Mouse (Mus musculus) left cerebral cortex, postnatal 36 days (tissue): ENCODE data around the gene Cntn5. TPM values are rescaled to one million over a fixed set of nuclear protein-coding genes. Genes with fewer than 3 reads are reported as not detected.

Source experiments
- DNase-seq, 2 experiments: peaks; one replicate each; pipeline ENCODE4 v3.0.0; 2021 to 2022; ENCODE audit warnings: low spot score in 2 of 2, mixed read lengths in 1 of 2
- intact Hi-C: fragments of 180-260 bp; cut with DNase I; formaldehyde crosslinking; loops from one replicate; pipeline ENCODE4 v1.15.1; 2025
- total RNA-seq, 2 experiments: library from RNA; stranded (reverse); gene quantifications; 2 replicates each; pipeline ENCODE4 v1.2.3; 2021

The Cntn5 gene
- total RNA-seq, 2 experiments from 2014 or later = 19.1 to 25.3 TPM

DNA sequence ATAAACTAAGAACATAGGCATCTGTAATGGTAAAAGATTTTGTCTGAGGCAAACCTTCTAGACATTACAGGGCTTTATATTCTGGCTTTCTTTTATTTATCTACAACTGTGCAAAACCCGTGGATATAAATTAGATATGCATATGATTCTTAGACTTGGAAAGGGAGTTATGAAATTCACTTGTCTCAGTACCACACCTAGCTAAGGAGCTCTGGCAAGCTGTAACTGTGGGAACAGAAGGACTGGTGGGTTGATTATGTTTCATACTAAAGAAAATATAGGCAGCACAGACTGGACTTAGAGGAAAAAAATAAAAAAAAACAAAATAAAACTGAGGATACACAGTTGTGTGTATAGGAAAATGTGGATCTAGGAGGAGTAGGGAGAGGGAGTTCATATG, 1084.6 kb downstream of the Cntn5 start:
- intact Hi-C loops = no loop called here
- no peak for DNase-seq

DNA sequence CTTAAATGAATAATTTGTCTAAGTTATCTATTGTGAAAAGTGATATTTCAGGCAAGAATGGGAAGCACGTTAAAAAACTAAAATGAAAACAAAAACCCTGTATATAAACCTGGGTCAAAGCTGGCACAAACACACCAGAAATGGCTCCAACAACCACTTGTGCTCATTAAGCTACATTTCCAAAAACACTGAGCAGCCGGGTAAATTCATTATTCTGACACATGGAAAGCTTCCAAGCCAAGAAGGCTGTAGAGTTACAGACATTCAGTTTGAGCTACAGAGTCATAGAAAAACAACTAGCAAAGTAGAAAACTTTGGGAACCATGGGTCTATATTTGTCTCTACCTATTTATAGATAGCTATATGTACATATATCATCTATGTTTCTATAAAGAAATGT, 1087.1 kb downstream of the Cntn5 start:
- no peak for DNase-seq
- intact Hi-C loops = no loop called here

DNA sequence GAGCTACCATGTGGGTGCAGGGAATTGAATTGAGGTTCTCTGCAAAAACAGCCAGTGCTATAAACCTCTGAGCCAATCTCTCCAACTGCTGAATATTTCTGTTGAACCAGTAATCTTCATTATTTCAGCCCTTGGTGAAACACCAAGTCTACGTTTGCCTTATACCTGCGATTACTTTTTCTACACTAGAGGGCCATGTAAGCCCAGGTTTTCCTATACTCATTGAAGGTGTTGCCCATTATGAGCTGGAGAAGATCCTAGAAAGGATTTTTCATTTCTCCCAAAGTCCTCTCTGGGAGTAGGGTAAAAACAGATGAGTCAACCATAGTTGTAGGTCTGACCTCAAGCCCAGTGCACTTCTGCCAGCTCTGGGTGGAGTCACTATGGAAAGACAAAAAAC, 1105.0 kb downstream of the Cntn5 start:
- intact Hi-C loops = no loop called here
- DNase-seq = no peak

DNA sequence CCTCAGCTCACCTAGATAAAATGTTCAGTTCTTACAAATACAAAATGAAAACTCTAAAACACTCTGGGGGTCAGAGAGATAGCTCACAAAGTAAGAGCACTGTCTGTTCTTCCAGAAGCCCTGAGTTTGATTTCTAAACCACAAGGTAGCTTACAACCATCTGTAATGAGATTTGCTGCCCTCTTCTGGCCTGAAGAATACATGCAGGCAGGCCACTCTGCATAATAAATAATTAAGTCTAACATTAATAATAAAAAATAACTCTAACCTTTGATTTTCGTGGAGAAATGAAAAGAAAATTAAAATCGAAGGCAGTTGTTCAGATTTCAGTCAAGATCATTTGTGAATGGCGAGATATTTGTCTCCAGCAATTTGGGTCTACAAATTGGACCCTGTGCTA, 1120.9 kb downstream of the Cntn5 start:
- DNase-seq = no peak
- intact Hi-C loops = no loop called here

DNA sequence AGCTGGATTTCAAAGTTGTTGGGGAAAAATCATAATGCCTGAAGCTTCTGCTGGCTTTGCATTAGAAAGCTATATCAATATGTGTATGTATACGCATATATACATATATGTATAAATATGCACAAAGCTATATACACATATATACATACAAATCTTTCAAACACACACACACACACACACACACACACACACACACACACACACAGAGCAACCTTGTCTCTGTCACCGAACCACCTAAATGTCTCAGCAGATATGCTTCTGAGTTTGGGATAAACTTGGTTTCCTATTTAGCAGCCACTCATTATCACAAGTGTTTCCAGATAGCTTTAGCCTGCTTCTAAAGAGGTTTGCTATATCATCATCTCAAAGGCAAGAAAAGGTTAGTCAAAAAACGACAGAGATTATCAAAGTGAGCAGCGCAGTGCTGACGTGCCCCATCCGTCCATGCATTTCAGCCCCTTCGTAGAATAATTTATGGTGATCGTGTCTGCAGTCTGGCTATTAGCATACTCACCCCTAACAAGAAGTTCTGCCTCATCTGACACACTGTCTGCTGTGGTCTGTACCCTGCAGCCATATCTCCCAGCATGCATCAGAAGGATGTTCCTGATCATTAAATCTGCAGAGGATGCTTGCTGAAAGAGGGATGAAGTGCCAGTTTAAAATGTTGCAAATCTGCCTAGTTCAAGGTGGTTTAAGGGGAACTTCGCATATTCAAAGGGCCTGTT, 1123.3 kb downstream of the Cntn5 start:
- DNase-seq = no peak
- intact Hi-C loops = no loop called here

DNA sequence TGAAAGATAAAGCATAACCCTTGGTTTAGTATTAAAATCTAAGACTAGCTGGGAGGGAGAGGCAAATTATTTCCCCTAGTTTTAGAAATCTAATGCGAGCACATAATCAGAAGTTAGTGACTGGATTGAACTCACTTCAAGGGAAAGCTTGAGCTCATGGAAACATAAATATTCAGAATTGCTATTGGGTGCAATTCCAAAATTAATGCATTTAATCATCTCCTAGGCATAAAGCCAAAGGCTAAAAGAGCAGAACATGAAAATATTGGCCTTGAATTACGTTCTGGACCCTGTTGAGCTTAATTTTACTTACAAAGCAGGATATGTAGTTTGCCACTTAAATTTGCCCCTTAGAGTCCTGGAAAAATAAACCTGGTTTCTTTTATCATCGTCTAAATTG, 1124.9 kb downstream of the Cntn5 start:
- DNase-seq = no peak
- intact Hi-C loops = no loop called here

DNA sequence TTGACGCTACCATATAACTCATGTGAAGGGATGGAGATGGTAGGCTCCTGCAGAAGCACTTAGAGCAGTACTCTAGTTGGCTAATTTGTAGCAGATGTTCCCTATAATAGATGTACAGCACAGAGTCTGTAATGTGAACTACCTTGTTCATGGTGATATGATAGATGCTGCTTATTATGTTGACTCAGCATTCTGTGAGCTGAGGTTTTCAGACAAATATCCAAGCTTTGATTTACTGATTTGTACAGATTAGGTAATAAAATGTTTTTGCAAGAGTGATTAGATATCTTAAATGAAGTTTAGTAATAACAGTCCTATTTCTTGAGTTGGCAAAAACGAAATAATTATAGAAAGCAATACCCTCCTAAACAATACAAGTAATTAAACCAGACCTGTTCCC, 1133.8 kb downstream of the Cntn5 start:
- intact Hi-C loops = no loop called here
- no peak for DNase-seq

- no peak for DNase-seq
- intact Hi-C loops = no loop called here
These were observed 1134.9 kb downstream of the Cntn5 start for GRCm38 (mm10) chr9:9769659-9770058.

GRCm38 (mm10) chr9:9718145-9718544, 1186.4 kb downstream of the Cntn5 start:
- no peak for DNase-seq
- intact Hi-C loops = no loop called here

GRCm38 (mm10) chr9:9708671-9709070, 1195.9 kb downstream of the Cntn5 start:
- DNase-seq = no peak
- intact Hi-C loops = no loop called here

DNA sequence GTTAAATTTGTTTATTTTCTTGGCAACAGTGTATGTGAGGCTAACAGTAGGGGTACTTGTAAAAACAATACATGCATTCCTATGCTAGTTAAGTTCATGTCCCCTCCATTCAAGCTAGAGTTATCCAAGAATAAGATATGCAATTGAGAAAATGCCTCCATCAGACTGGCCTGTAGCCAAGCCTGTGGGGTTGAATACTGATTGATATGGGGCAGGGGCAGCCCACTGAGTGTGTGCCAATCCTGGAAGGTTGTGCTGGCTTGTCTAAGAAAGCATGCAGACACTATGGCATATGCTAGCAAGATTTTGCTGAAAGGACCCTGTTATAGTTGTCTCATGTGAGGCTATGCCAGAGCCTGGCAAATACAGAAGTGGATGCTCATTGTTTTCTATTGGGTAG, 1196.8 kb downstream of the Cntn5 start:
- DNase-seq = no peak
- intact Hi-C loops = no loop called here

DNA sequence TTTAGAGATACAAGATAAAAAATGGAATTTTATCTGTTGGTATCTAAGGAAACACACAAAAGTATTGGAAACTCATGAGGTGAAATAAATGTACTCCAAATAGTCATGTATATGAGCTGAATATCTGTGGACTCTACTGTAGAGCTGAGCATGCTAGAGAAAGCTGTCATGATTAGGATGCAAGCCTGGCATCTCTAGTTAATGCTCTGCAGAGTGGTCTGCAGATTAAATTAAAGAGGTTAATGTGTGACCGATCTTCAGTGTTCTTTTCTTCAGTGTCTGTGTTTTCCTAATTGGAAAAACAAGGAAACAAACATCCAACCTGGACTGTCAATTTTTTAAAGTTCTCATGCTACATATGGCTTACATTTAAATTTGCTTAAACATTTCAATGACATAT, 1199.4 kb downstream of the Cntn5 start:
- intact Hi-C loops = no loop called here

GRCm38 (mm10) chr9:9696636-9697035, 1207.9 kb downstream of the Cntn5 start:
- no peak for DNase-seq
- intact Hi-C loops = no loop called here

More for the DNA sequence above, 1199.4 kb downstream of the Cntn5 start:
- DNase-seq = no peak

DNA sequence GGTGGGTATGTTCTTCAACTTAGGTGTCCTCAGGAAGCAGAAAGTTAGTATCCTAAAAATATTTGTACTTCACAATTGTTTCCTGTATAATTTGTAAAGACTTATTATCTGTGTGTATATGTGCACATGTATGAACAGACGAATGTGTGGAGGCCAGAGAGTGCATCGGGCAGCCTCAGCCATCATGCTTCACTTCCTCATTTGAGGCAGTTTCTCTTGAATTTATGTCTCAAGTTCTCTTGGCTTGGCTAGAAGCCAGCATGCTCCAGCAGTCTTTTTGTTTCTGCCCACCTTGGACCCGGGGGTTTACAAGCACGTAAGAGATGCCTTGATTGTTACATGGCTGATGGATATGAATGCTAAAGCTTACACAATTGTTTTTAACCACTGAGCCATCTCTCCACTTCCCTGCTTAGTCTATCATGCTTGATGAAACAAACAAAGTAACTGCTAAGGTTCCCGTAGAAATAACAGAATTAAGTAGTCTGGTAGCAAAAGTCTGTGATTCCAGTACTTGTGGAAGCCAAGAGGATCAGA, 1222.2 kb downstream of the Cntn5 start:
- intact Hi-C loops = no loop called here
- no peak for DNase-seq

GRCm38 (mm10) chr9:9676078-9676477, 1228.5 kb downstream of the Cntn5 start:
- DNase-seq = no peak
- intact Hi-C loops = no loop called here

GRCm38 (mm10) chr9:9674531-9674930, 1230.0 kb downstream of the Cntn5 start:
- intact Hi-C loops = no loop called here
- DNase-seq = peak; percentile 15 to 16

DNA sequence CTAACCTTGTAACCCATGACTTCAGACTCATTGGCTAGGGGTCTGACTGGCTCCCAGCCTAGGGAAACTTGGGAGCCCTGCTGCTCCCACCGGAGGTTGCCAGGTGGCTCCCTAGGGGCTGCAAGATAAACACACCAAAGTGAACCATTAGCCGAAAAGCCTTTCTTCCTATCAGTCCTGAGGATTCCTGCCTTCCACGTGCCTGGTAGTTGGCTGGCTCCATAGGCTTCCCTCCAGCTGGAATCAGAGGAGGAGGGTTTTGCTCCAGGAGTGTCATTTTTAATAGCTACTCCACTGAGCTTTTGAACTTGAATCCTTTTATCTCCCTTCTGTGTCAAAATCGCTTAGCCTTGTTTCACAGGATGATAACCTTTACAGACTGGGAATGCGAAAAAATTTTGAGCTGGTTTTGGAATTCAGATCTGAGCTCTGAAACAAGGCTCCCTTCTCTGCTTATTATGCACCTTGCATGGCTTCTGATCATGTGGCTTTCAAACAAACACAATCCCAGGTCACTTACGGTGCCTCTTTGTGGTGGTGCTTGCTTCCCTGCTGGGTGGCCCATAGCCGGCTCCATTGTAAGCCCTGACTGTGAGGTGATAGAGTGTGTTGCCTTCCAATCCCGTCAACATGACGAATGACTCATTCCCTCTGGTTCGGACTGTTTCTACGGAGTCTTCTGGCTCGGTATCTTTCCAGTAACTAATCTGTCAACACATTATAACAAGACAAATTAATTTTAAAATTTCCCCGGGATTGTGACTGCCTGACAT, 1231.1 kb downstream of the Cntn5 start:
- intact Hi-C loops = no loop called here
- DNase-seq = no peak

- intact Hi-C loops = no loop called here
- DNase-seq = no peak
These were observed 1251.1 kb downstream of the Cntn5 start for GRCm38 (mm10) chr9:9653463-9653862.

DNA sequence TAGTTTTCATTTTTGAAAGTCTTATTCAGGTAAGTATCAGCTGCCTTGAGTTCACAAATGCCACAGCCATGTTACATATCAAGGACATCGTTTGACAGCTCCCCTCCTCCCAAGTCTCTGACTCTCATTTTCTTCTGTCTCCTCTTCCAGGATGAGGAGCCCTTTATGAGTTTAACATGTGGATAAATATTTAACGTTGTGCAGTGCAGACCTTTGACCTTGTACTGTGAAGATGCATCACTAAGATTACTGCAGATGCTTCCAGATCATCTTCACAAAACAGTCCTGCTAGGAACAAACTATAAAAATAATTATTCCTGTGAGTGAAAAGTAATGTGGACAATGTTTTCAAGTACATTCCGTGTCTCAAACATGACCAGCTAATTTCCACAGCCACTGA, 1257.2 kb downstream of the Cntn5 start:
- intact Hi-C loops = no loop called here
- no peak for DNase-seq

DNA sequence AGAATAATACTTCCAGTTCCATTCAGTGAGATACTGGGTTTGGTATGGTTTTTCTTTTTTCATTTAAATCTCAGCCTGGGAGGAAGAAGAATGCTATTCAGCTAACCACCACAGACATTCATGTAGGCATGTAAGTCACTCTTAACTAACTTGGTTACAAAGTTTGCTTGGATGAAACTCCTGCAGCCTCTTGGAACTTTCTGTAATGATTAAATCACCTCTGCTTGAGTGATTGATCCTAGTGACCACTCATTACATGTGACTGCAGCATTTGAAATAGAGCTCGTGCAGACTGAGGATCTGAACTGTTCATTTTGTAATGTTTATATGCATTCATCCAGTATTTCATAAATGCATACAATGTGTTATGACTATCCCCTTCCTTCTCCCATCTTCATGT, 1258.3 kb downstream of the Cntn5 start:
- DNase-seq = no peak
- intact Hi-C loops = no loop called here
